Mouse (Mus musculus): Measurements from ENCODE around the gene Myf6.

GRCm38 (mm10) chr10:107499656-107500055 lies 5.1 kb upstream of the Myf6 start:
- TF ChIP-seq MAX (IDR thresholded peaks at IDR 0.05; ENCODE audit: low read depth) (no peak), USF1 (IDR thresholded peaks at IDR 0.05; ENCODE audit: low read depth) (no peak), POLR2A (IDR thresholded peaks at IDR 0.05; ENCODE audit: insufficient read length, low read depth) (peak; percentile 29)
